Mouse (Mus musculus) embryo, embryonic 10 days (tissue): ENCODE results near the gene Fam98a.

Experiments
- DNase-seq: peaks from one replicate; pipeline ENCODE4 v3.0.0-alpha.2; 2015; ENCODE audit warnings: low spot score

Fam98a gene

DNA sequence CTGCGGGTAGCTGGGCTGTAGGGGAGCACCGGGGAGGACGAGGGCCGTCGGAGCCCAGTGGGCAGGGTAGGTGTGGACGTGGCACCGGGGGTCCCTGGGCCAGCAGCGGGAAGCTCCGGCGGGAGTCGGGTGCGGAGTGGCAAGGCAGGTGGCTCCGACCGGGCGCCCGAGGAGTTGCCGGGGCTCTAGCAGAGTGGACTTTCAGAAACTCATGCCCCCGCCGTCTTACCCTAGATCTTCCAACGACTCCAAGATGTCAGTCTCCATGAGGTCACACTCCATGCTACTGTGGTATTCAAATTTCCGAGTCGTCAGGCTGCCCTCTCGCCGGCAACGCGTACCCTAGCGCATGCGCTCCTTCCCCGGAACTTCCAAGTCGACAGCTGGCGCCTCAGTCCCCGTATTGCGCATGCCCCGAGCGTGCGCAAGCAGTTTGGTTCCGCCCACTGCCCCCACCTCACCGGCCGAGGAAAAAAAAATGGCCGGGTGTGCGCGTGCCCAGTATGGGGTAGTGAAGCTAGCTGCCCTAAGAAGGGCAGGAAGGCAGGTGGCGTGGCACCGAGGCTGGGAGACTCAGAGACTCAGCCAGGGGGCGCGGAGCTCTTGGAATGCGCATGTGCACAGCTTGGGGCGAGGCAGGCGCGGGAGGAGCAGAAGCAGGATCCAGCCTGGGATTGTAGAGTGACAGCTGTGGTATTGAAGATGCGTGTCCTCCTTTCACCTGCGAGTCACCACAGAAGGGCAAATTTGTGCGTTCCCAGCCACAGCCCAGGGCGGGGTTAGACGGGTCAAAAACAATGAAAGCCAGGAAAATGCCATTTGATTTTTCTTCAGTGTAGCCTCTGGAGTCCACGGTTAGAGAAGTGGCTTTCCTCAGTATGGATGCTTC, at the start of gene Fam98a:
Fam98a (minus strand) TSS at position 435 of the 889 bp plus-strand sequence.
- peak; percentile 99 for DNase-seq

DNA sequence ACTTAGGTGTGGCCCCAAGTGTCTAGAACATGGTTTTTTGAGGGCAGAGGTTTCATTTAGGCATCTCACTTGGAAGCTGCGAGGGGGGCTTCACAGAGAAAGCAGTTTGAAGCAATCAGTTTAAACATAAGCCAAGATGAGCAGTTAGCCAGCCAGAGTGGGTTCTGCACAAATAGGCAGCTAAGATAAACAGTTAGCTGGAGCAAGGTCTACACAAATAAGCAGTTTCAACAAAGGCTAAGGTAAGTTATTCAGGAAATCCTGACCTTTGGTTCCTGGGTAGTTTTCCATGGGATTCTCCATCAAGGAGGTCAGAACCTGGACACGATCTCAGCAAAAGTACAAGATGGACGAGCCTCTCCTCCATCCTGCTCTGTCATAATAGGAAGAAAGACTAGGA, 46.9 kb upstream of the Fam98a start:
- no peak for DNase-seq

DNA sequence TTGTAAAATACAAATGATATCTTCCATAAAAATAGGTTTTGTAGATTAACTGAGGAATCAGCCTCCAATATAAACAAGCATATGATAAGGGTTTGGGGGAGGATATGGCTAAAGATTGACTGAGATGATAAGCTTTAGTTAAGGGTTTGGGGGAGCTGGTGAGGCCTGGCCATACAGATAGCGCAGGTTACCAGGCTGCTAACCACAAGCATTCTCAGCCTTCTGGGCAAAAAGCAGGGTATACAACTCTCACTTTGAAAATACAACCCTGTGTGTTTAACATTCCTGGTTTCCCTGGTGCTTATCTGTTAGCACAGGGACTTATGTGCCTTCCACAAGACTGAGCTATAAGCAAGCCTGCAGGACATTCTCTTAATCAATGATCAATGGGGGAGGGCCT, 31.0 kb upstream of the Fam98a start:
- DNase-seq, result no peak

DNA sequence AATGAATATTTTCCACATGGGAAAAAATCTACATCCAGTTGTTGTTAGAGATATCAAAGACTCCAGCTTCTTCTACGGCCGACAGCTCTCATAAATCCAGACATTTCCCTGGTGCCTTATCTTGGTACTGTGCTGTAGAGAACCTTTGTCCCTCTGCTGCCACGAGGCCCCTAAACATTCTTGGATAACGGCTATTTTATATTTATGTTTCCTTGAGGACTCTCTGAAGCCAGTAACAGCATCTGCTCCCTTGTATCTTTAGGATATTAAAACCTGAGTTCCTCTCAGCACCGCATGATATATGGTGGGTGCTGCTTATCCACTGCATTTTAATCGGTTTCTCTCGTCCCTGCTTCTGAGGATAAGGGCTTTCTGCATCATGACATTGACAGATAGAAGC, 23.9 kb upstream of the Fam98a start:
- DNase-seq, result no peak

DNA sequence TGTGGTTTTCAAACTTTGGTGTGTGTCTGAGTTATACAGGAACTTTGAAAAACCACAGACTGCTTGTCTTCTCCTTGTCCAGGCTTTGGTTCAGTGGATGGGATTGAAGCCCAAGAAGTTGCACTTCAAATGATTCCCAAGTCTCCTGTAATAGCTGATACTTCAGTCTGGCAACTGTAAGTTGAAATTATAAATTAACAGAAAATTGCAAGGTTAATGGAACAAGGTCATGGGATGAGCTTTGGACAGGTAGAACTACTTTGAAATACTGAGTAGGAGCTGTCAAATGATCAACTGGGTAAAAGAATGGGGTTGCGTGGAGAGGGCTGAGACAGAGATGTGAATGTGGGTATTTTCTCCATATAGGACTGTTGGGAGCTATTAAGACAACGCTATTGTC, 6.3 kb upstream of the Fam98a start:
- DNase-seq, result no peak

DNA sequence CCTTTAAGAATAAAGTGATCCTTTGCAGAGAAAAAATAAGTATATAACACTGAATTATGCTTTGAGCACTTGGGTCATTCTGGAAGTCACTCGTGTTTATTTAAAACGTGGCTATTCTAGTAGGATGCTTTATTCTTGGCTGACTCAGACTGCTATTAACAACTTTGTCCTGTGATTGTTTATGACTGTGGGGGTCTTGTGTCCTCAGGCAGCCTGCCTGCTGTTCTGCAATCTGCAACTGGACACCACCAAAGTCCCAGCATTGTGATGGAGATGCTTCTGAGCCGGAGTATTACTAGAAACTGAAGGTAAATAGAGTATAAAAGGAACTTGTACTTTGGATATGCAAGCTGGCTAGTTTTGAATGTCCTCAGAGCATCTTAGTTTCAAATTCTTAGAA, 5.3 kb upstream of the Fam98a start:
- no peak for DNase-seq

DNA sequence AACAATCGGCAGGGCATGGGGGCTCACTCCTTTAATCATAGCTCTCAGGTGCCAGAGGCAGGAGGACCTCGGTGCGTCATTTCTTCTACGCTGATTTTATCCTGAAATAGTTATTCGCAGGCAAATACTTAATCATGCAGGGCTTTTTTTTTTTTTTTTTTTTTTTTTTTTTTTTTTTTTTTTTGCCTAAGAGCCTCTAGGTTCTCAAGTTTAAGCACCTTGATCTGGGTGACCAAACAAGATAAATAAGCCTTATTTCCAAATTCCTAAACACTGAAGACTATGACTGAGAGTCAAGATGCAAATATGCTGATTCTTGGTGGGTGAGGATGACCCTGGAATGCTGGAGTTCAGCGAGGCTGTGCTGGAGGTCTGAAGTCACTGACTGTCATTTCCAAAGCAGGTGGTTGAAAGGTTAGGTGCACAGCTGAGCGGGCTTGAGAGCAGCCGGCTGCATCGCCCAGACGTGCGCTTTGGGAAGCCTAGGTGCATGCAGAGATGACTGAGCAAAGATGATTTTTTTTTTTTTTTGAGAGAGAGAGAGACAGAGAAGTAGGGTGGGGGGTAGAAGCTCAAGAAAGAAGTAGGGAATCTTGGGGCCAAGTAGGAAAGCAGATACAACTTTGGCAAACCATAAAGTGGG, 854 bp downstream of the Fam98a start:
- peak; percentile 48 for DNase-seq

DNA sequence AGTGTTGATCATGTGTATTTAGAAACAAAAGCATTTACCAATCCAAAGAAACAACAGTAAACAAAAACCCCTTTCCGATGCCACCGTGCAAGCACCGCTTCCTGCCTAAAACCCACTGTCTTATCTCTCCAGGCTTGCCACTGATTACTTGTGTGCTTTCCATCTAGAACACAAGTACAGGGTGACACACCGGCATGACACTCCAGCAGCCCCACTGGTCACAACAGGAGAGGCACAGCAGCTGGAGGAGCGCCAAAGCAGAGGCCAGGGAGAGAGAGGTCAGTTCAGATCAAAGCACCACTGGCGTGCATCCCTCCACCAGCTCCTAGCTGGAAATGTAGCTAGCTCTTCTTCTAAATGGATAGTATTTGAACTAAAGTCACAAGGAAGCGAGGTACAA, 7.5 kb downstream of the Fam98a start:
- DNase-seq, result no peak

DNA sequence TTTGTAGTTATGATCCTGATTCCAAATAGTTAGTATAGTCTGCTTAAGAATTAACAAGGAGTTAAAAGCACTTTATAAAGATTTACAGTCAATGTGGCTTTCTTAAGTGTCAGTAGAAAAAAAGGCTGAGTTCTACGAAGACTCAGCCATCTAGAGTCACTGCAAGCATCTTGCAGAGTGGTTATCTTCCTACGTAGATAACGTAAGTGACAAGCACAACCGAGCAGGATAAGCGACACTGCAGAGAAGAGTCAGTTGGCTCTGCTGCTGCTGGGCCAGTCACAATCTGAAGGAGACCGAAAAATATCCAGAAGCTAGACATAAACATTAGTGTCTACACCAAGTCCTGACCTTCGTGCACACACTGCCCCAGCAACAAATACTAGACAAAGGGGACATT, 8.3 kb downstream of the Fam98a start:
- no peak for DNase-seq

DNA sequence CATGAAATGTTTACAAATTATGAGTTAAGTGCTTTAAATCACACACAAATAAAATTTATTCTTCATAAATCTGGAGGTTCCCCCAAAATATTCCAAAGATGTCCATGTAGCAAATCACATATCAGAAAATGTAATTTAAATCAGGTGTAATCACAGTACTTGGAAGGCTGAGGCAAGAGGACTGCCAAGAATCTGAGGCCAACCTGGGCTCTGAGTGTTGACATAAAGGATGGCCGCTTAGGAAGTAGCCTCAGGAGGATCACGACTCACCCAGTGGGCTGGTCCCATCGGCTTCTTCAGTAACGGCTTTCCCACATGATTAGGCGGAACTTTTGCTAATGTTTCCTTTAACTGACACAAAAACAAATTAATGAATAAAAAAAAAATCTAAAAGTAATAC, 11.9 kb downstream of the Fam98a start:
- no peak for DNase-seq

DNA sequence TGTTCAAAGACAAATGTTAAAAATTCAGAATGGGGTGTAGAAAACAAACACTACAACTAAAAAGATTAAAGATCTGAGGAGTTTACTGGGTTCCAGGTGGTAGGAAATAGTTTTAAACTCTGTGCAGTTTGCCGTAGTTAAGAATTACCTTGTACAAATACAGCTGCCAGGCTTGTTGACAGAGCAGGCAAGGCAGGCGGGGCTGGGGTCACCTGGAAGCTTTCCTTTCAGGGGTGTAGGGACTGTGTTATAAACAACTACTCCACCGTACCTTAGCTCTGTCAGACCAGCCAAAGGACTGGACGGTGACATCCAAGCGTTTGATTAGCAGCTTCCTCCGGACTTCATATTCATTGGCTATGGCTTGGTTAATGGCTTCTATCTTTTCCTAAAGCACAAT, 12.6 kb downstream of the Fam98a start:
- no peak for DNase-seq

DNA sequence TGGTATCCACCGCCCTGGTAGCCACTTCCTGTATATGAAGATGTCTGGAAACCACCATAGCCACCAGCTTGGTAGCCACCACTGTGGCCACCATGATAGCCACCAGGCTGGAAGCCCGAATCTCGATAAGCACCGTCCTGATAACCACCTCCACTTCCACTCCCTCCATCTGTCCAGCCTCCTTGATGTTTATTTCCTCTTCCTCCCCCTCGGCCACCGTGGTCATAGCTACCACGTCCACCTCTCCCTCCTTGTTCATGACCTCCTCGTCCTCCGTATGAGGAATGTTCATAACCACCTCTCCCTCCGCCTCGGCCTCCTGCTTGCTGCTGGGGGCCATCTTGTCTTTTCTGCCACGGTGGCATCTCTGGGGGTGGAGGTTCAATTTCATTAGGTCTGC, 13.3 kb downstream of the Fam98a start:
- DNase-seq, result no peak

DNA sequence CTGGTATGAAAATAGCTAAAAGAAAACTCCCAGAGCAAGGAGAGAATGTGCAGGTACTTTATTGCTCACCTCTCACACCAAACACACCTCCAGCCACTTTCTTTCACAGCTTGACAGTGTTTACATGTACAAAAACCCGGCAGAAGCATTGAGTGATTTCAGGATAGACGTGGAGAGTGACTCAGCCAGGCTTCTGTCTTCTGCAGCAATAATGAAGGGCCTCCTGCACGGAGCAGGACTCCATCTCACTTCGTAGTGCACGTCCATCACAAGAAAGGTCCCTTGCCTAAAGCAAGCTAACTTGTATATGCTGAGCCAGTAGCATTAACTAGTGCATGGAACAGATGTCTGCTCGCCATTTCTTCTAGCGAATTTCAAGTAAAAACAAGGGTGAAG, 14.7 kb downstream of the Fam98a start:
- DNase-seq, result no peak

DNA sequence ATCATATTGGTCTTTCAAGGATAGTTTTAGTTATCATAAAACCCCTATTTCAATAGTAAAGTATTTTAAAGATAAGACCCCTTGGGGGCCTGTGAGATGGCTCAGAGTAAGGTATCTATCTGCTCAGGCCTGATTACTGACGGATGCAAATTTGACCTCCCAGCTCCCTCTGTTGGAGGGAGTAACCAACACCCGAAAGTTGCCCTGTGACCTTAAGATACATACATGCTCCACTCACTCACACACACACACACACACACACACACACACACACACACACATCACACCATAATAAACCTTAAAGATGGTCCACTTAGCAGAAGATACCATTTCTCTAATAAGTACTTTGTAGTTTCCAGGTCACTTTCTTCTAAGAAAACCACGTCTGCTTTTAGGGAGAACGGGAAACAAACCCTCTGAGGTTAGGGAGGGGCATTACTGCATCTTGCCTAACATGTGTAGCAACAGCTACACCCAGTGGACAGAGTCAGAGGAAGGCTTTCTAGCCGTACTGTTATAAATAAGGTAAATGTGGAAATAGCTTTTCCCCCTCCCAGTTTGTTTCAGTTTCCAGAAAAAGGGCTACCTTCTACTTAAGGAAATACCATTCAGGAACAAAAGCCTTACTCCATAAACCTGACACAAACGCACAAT, 15.2 kb downstream of the Fam98a start:
- peak; percentile 73 for DNase-seq

DNA sequence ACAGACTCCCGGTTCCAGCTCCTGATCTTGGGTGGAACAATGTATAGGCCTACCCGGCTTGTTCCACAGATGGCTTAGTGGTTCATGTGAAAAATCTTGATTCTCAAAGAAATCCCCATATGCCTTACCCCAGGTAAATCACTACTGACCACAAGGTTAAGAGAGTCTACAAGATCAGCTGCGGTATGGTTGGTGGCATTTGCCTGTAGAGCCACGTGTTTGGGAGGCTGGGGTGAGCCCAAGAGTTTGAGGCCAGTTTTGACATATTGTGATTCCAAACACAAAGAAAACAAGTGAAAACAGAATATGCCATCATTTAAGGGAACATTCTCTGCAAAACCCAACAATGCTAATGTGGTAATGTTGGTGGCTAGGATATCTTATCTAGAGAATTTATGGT, 16.1 kb downstream of the Fam98a start:
- DNase-seq, result no peak

DNA sequence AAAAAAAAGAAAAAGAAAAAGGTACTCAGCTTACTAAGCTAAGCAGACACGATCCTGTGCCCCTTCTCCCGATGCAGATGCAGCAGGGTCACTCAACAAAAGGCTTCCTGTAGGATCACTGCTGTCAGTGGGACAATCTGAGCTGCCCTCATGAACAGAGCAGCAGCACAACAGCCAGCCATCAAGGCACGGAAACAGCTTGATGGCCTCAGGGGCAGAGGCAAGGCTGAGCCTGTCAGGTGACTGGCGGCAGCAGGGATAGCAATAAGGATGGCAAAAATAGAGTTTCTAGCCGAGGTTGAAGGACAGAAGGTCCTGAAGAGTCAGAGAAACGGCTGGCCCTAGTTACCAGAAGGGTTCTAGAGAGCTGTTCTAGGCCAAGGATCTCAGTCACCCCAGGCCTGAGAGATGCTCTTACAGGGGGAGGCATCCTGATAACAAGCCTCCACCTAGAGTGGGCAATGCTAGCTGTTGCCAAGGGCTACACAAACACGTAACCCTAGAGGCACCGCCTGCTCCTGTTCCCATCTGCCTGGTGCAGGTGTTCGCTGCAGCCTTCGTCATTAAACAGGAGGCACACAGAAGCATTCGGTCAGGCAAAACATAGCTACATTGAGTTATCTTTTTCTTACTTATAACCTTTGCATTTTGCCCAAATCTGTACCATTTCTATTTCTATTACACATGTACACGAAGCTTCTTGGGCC, 17.3 kb downstream of the Fam98a start:
- DNase-seq, result no peak

DNA sequence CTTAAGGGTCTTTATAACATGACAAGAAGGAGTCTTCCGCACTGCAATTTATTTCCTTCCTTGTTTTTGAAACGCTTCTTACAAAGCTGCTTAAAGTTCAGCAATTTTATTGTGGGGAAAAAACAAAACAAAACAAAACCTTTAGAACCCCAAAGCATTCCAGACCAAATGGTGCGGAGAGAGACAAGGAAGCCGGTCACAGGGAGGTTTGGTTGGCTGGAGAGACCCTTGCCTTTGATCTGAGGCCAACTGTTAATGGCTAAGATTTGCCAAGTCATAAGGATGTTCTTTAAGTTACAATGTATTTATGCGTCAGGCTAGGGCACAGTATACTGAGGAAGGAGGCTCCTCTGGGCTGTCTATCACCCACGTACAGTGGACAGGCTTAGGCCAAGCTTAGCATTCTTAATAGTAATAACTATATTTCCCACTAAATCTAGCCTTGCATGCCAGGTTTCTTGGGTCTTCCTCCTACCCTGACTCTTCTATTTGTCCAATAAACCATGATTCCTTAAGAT, 19.2 kb downstream of the Fam98a start:
- DNase-seq, result no peak

DNA sequence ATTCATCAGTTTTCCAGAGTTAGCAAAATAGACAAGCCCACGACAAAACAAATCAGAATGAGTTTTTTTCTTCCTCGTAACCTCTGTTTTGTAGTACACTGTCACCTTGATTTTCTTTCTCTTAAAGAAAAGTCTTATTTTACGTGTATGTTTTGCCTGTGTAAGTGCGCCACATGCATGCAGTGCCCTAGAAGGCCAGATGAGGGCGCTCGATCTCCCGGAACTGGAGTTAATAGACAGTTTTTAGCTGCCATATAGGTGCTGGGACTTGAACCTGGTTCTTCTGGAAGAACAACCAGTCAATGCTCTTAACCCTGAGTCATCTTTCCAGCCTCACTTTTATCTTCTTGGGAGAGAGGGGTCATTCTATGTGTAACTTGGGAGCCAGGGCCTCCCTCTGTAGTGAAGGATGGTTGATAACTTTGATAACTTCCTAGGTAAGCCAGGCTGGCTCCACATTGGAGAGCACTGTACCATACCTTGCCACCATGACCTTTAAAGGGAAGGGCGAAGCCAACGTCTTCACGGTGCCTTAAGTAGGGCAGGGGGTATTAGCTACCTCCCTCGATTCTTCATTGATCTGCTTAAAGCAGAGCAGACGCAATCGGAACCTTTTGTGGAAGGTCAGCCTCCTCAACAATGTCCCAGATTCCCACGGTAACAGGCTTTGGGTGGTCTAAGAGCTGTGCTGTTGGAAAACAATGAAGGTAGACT, 22.4 kb downstream of the Fam98a start:
- no peak for DNase-seq

DNA sequence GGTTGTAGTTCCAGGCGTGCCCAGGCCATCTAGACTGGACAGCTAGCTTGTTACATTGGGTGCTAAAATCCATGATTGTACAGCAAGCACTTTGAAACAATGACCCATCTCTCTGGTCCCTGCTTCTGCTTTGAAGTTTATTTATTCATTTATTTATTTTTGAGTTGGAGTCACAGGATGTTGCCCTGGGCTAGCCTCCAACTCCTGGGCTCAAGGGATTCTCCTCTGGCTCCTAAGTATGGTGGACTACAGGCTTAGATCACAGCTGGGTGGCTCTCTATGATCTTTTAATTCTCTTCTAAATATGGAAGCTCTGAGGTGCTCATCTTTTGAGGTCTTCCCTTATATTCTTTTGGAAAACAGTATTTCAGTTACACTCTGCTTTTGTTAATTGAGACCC, 25.3 kb downstream of the Fam98a start:
- no peak for DNase-seq

DNA sequence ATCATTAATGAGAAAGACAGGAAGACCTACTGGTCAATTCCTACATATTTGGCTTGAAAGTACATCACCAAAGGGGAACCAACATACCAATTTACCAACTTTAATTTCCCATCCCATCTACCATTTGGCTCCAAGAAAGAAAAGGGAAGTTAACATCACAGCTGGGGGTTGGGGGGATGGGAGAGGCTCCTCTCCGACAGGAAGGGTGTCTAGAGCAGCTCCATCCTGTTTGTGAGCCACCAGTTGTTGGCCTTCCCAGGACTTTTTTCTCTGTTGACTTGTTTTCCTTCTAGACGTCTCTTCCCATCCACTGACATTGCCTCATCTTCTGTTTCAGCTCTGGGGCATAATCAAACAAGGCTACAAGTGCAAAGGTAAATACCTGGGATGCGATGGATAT, 27.9 kb downstream of the Fam98a start:
- DNase-seq, result no peak

DNA sequence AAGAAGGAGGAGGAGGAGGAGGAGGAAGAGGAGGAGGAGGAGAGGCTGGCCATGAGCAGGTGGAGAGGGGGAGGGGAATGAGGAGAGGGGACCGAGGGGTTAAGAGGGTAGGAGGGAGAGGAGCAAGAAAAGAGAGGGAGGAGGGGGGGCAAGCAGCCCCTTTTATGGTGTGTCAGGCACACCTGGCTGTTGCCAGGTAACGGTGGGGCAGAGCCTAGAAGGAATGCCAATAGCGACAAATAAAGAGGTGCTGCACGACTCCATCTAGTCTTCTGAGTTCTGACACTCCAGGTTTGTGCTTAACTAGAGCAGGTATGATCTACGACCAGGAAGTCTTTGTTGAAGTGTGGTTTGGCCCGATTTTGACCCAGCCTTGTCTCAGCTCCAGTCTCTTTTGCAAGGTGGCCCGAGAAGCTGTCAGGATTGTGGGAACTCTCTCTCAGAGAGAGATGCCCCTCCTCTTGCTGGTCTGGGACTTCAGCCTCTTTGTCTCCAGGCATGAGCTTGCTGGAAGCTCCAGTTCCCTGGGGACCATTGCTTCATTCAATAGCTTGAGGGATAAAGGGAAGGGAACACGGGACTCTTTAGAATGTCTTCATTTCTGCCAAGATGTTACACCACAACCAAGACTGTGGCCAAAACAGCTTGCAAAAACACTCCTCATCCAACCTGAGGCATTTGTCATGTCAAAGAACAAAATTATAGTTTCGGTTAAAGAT, 29.2 kb downstream of the Fam98a start:
- DNase-seq, result no peak
